Mouse (Mus musculus) neural tube, embryonic 11.5 days (tissue): ENCODE data around the gene Adgrb3. TPM values are rescaled to one million over a fixed set of nuclear protein-coding genes. Genes with fewer than 3 reads are reported as not detected.
A peak's percentile ranks its signal among the peaks of the same experiment; 100 is the strongest.

Experiments
- ATAC-seq: fragments of 200-750 bp; cut with Nextera tagmentation; 2 replicates; pipeline ENCODE4 v1.8.0; 2017; ENCODE audit warnings: moderate number of reproducible peaks, mild to moderate bottlenecking, moderate TSS enrichment, moderate library complexity; ENCODE audit not compliant: insufficient read depth, low FRiP score, low TSS enrichment
- DNase-seq: peaks from one replicate; pipeline ENCODE4 v3.0.0-alpha.2; 2015; ENCODE audit warnings: low spot score
- H3K27ac ChIP-seq: fragments of 300-500 bp; sonication (generic); 2 replicates; pipeline ENCODE4 v1.5.1; 2014; ENCODE audit warnings: low read depth, mild to moderate bottlenecking, low read length
- H3K27me3 ChIP-seq: fragments of 300-500 bp; sonication (generic); 2 replicates; pipeline ENCODE4 v1.6.1; 2014; ENCODE audit warnings: mild to moderate bottlenecking, low read length, mixed read lengths; ENCODE audit not compliant: control insufficient read depth, insufficient read depth
- H3K36me3 ChIP-seq: fragments of 300-500 bp; sonication (generic); 2 replicates; pipeline ENCODE4 v1.6.1; 2014; ENCODE audit warnings: mild to moderate bottlenecking, low read length, moderate library complexity, mixed read lengths; ENCODE audit not compliant: control insufficient read depth, insufficient read depth
- H3K4me1 ChIP-seq: fragments of 300-500 bp; sonication (generic); 2 replicates; pipeline ENCODE4 v1.6.1; 2014; ENCODE audit warnings: low read length, mixed read lengths; ENCODE audit not compliant: control insufficient read depth, insufficient read depth
- H3K4me2 ChIP-seq: fragments of 300-500 bp; sonication (generic); 2 replicates; pipeline ENCODE4 v1.6.1; 2014; ENCODE audit warnings: low read depth, mild to moderate bottlenecking, moderate library complexity
- H3K4me3 ChIP-seq: fragments of 300-500 bp; sonication (generic); 2 replicates; pipeline ENCODE4 v1.5.1; 2014; ENCODE audit warnings: low read depth, low read length
- H3K9ac ChIP-seq: fragments of 300-500 bp; sonication (generic); 2 replicates; pipeline ENCODE4 v1.6.1; 2014; ENCODE audit warnings: mild to moderate bottlenecking, low read length
- H3K9me3 ChIP-seq: fragments of 300-500 bp; sonication (generic); 2 replicates; pipeline ENCODE4 v1.6.1; 2016; ENCODE audit warnings: low read length; ENCODE audit not compliant: control insufficient read depth
- WGBS: fragments of 180-500 bp; shearing (Covaris S2); extraction: QIAGEN DNeasy Blood & Tissue Kit; methylation state at CpG from one replicate; pipeline ENCODE4 v1.1.7; 2014; 5-methylcytosine and 5-hydroxymethylcytosine counted together
- polyA plus RNA-seq: library from polyadenylated mRNA; unstranded; fragments of >200 nt; fragmentation: Nextera tagmentation; extraction: Ambion mirVana; gene quantifications from 2 replicates; pipeline ENCODE4 v1.2.1, GENCODE M21; 2014

The Adgrb3 gene
- polyA plus RNA-seq, 1 experiment from 2014 or later, result 12.1 TPM

DNA sequence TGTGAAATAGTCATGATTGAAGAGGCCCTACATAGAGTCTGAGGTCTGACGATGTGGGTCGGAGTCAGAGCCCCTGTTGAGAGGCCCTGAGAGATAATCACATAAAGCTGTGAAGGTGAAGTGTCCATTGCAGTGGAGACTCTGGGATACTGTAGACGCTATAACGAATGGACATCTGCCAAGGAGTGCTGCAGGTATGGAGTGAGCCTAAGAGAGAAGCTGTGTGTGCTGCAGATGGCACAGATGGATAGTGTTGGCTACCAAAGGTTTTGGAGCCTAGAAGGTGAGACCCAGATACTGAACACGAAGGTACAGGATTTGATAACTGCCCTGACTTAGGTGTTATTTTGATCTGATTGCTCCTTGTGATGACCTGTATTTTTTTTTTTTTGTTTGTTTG is 474.0 kb downstream of the Adgrb3 start:
- no peak overlapping the region for H3K27ac ChIP-seq
- ATAC-seq, result no peak
- DNase-seq, result no peak
- no peaks in the 10 kb centered on the region for H3K9me3 ChIP-seq
- no peak overlapping the region for H3K9ac ChIP-seq
- H3K4me2 ChIP-seq, result no peak overlapping the region
- H3K4me1 ChIP-seq, result no peaks in the 10 kb centered on the region
- H3K36me3 ChIP-seq, result no peaks in the 10 kb centered on the region
- WGBS, result 96% methylated on average over 5 of the region's 5 CpGs
- H3K27me3 ChIP-seq, result no peaks in the 10 kb centered on the region
- H3K4me3 ChIP-seq, result no peak overlapping the region

GRCm38 (mm10) chr1:25344876-25345275 is 484.6 kb downstream of the Adgrb3 start:
- H3K4me2 ChIP-seq, result no peak overlapping the region
- H3K27ac ChIP-seq, result no peak overlapping the region
- no peaks in the 10 kb centered on the region for H3K27me3 ChIP-seq
- no peak overlapping the region for H3K9ac ChIP-seq
- DNase-seq, result no peak
- H3K4me1 ChIP-seq, result no peaks in the 10 kb centered on the region
- no peaks in the 10 kb centered on the region for H3K36me3 ChIP-seq
- H3K4me3 ChIP-seq, result no peak overlapping the region
- ATAC-seq, result no peak
- no peaks in the 10 kb centered on the region for H3K9me3 ChIP-seq

- DNase-seq (no peak), ATAC-seq (no peak)
- 88% methylated on average over 2 of the region's 2 CpGs for WGBS
- H3K4me1 ChIP-seq, result no peaks in the 10 kb centered on the region
- no peak overlapping the region for H3K27ac ChIP-seq
- no peaks in the 10 kb centered on the region for H3K36me3 ChIP-seq
- H3K9ac ChIP-seq, result no peak overlapping the region
- no peak overlapping the region for H3K4me3 ChIP-seq
- no peaks in the 10 kb centered on the region for H3K27me3 ChIP-seq
- H3K9me3 ChIP-seq, result no peaks in the 10 kb centered on the region
- no peak overlapping the region for H3K4me2 ChIP-seq
Measured at GRCm38 (mm10) chr1:25325406-25325805, 504.1 kb downstream of the Adgrb3 start.

DNA sequence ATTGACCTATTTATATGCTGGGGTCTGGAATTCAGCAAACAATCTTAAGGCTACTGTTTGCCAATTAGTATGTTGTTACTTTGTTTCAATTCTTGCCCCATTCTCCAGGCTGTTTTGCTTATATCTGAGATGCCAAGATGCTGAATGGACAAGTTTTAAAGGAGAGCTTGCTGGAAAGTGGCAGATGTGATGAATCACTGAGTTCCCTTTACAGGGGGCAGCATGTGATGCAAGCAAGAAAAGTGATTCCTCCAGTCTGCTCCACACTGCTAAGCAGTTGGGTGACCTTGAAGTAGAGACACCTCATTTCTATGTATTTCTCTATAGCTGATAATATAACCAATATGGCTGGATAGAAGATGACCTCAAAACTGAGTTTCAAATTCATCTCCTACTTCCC is 512.4 kb downstream of the Adgrb3 start:
- no peaks in the 10 kb centered on the region for H3K9me3 ChIP-seq
- no peak for ATAC-seq
- H3K27ac ChIP-seq, result no peak overlapping the region
- no peak for DNase-seq
- no peak overlapping the region for H3K4me2 ChIP-seq
- no peaks in the 10 kb centered on the region for H3K36me3 ChIP-seq
- H3K4me1 ChIP-seq, result no peaks in the 10 kb centered on the region
- H3K4me3 ChIP-seq, result no peak overlapping the region
- no peaks in the 10 kb centered on the region for H3K27me3 ChIP-seq
- no peak overlapping the region for H3K9ac ChIP-seq

DNA sequence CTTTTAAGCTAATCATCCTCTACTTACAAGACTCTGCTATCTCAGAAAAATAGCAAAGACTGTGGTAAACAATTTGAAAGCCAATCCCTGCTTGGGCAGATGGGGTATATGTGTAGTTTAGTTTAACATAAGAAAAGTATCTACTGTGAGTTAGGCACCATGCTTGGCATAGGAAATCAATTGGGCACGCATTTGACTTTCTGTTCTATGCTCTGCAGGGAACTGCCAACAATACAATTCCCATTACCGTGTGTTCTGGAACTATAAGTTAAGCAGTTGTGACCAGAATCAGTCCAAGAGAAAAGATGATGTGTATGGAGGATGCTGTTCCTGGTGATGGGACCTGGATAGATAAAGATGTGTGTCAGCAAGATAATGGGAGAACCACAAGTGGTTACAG is 517.2 kb downstream of the Adgrb3 start:
- DNase-seq (no peak), ATAC-seq (peak; percentile 78; the same call in 1 of the 2 replicates)
- H3K9me3 ChIP-seq, result no peaks in the 10 kb centered on the region
- no peak overlapping the region for H3K4me2 ChIP-seq
- H3K27me3 ChIP-seq, result no peaks in the 10 kb centered on the region
- 60% methylated on average over 2 of the region's 2 CpGs for WGBS
- H3K4me1 ChIP-seq, result no peaks in the 10 kb centered on the region
- H3K27ac ChIP-seq, result no peak overlapping the region
- no peak overlapping the region for H3K4me3 ChIP-seq
- H3K9ac ChIP-seq, result no peak overlapping the region
- H3K36me3 ChIP-seq, result no peaks in the 10 kb centered on the region

- no peak for DNase-seq
- Histone ChIP-seq H3K27ac (no peak overlapping the region), H3K36me3 (no peaks in the 10 kb centered on the region), H3K9me3 (no peaks in the 10 kb centered on the region), H3K4me1 (no peaks in the 10 kb centered on the region), H3K9ac (no peak overlapping the region), H3K4me2 (no peak overlapping the region), H3K4me3 (no peak overlapping the region), H3K27me3 (no peaks in the 10 kb centered on the region)
- 32% methylated on average over 2 of the region's 2 CpGs for WGBS
- ATAC-seq, result no peak
Measured at GRCm38 (mm10) chr1:25310066-25310465, 519.4 kb downstream of the Adgrb3 start.

- Histone ChIP-seq H3K9me3 (no peaks in the 10 kb centered on the region), H3K4me1 (no peaks in the 10 kb centered on the region), H3K27me3 (no peaks in the 10 kb centered on the region), H3K36me3 (no peaks in the 10 kb centered on the region), H3K27ac (no peak overlapping the region), H3K9ac (no peak overlapping the region), H3K4me3 (no peak overlapping the region), H3K4me2 (no peak overlapping the region)
- ATAC-seq (no peak), DNase-seq (no peak)
- 87% methylated on average over 8 of the region's 8 CpGs for WGBS
Measured at GRCm38 (mm10) chr1:25281471-25281870, 548.0 kb downstream of the Adgrb3 start.

DNA sequence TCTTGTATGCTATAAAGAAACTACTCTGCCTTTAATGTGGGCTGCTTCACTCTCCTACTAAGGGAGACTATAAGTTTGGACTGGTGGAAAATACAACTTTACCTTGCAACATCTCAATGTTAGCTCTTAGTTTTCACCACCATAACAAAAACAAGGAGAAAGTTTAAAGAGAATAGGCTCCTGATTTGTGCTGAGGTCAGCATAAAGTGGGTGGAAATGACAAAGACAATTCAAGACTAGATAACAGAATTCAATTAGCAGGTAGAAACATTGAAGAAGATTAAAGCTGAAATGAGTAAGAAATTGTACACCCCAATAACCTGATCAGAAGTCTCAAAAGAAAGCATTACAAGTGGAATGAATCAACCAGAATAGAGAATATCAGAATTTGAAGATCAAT is 578.9 kb downstream of the Adgrb3 start:
- no peak for ATAC-seq
- no peaks in the 10 kb centered on the region for H3K27me3 ChIP-seq
- no peak for DNase-seq
- no peaks in the 10 kb centered on the region for H3K36me3 ChIP-seq
- H3K9me3 ChIP-seq, result no peaks in the 10 kb centered on the region
- no peak overlapping the region for H3K4me3 ChIP-seq
- H3K4me2 ChIP-seq, result no peak overlapping the region
- no peak overlapping the region for H3K27ac ChIP-seq
- H3K4me1 ChIP-seq, result no peaks in the 10 kb centered on the region
- H3K9ac ChIP-seq, result no peak overlapping the region

- no peaks in the 10 kb centered on the region for H3K4me1 ChIP-seq
- no peak for DNase-seq
- ATAC-seq, result no peak
- WGBS, result 83% methylated on average over 6 of the region's 6 CpGs
- H3K36me3 ChIP-seq, result no peaks in the 10 kb centered on the region
- H3K27ac ChIP-seq, result no peak overlapping the region
- H3K9ac ChIP-seq, result no peak overlapping the region
- H3K27me3 ChIP-seq, result no peaks in the 10 kb centered on the region
- no peaks in the 10 kb centered on the region for H3K9me3 ChIP-seq
- H3K4me2 ChIP-seq, result no peak overlapping the region
- H3K4me3 ChIP-seq, result no peak overlapping the region
Measured at GRCm38 (mm10) chr1:25242436-25242835, 587.1 kb downstream of the Adgrb3 start.
